Mouse (Mus musculus) kidney, embryonic 14.5 days (tissue): ENCODE measurements around the gene Rnf223. TPM values are rescaled to one million over a fixed set of nuclear protein-coding genes. Genes with fewer than 3 reads are reported as not detected.
A peak's percentile ranks its signal among the peaks of the same experiment; 100 is the strongest.

Experiments
- ATAC-seq: fragments of 200-750 bp; cut with Nextera tagmentation; 2 replicates; pipeline ENCODE4 v1.8.0; 2017; ENCODE audit warnings: moderate number of reproducible peaks, mild to moderate bottlenecking, moderate TSS enrichment, moderate library complexity; ENCODE audit not compliant: low FRiP score, low TSS enrichment
- H3K27ac ChIP-seq: fragments of 300-500 bp; sonication (generic); 2 replicates; pipeline ENCODE4 v1.5.1; 2014; ENCODE audit warnings: low read depth, mild to moderate bottlenecking, low read length, moderate library complexity, mixed read lengths
- H3K27me3 ChIP-seq: fragments of 300-500 bp; sonication (generic); 2 replicates; pipeline ENCODE4 v1.6.1; 2014; ENCODE audit warnings: mild to moderate bottlenecking, low read length; ENCODE audit not compliant: control insufficient read depth, insufficient read depth
- H3K36me3 ChIP-seq: fragments of 300-500 bp; sonication (generic); 2 replicates; pipeline ENCODE4 v1.6.1; 2014; ENCODE audit warnings: low read length, mixed read lengths; ENCODE audit not compliant: control insufficient read depth, insufficient read depth
- H3K4me1 ChIP-seq: fragments of 300-500 bp; sonication (generic); 2 replicates; pipeline ENCODE4 v1.6.1; 2014; ENCODE audit warnings: low read length, mixed read lengths; ENCODE audit not compliant: control insufficient read depth, insufficient read depth
- H3K4me2 ChIP-seq: fragments of 300-500 bp; sonication (generic); replicated peaks from 2 replicates; pipeline ENCODE4 v1.6.1; 2014; ENCODE audit warnings: low read depth, mild to moderate bottlenecking, low read length
- H3K4me3 ChIP-seq: fragments of 300-500 bp; sonication (generic); 2 replicates; pipeline ENCODE4 v1.5.1; 2014; ENCODE audit warnings: mild to moderate bottlenecking, low read length
- H3K9ac ChIP-seq: fragments of 300-500 bp; sonication (generic); 2 replicates; pipeline ENCODE4 v1.6.1; 2014; ENCODE audit warnings: low read depth, mild to moderate bottlenecking, low read length, moderate library complexity
- H3K9me3 ChIP-seq: fragments of 300-500 bp; sonication (generic); 2 replicates; pipeline ENCODE4 v1.6.1; 2016; ENCODE audit warnings: low read length; ENCODE audit not compliant: control insufficient read depth
- WGBS: fragments of 180-500 bp; shearing (Covaris S2); extraction: QIAGEN DNeasy Blood & Tissue Kit; methylation state at CpG from one replicate; pipeline ENCODE4 v1.1.7; 2014; 5-methylcytosine and 5-hydroxymethylcytosine counted together
- polyA plus RNA-seq: library from polyadenylated mRNA; unstranded; fragments of >200 nt; fragmentation: Nextera tagmentation; extraction: Ambion mirVana; gene quantifications from 2 replicates; pipeline ENCODE4 v1.2.1, GENCODE M21; 2014

Gene Rnf223
- polyA plus RNA-seq, 1 experiment from 2014 or later: 0.35 TPM

GRCm38 (mm10) chr4:156093758-156094157 is 36.6 kb upstream of the Rnf223 start:
- Histone ChIP-seq H3K27me3 (no peaks in the 10 kb centered on the region), H3K4me2 (no peak overlapping the region), H3K9ac (no peak overlapping the region), H3K4me1 (no peaks in the 10 kb centered on the region), H3K4me3 (no peak overlapping the region), H3K27ac (no peak overlapping the region), H3K9me3 (no peaks in the 10 kb centered on the region), H3K36me3 (no peaks in the 10 kb centered on the region)
- WGBS: 82% methylated on average over 5 of the region's 5 CpGs
- no peak for ATAC-seq

- Histone ChIP-seq H3K27ac (no peak overlapping the region), H3K27me3 (no peaks in the 10 kb centered on the region), H3K4me3 (no peak overlapping the region), H3K4me2 (no peak overlapping the region), H3K9me3 (no peaks in the 10 kb centered on the region), H3K36me3 (no peaks in the 10 kb centered on the region), H3K9ac (no peak overlapping the region), H3K4me1 (no peaks in the 10 kb centered on the region)
- no peak for ATAC-seq
- 93% methylated on average over 1 of the region's 1 CpGs for WGBS
These were observed 34.1 kb upstream of the Rnf223 start for GRCm38 (mm10) chr4:156096191-156096590.

GRCm38 (mm10) chr4:156097770-156098366 is 32.4 kb upstream of the Rnf223 start:
- no peaks in the 10 kb centered on the region for H3K9me3 ChIP-seq
- WGBS: 57% methylated on average over 9 of the region's 9 CpGs
- ATAC-seq: no peak

DNA sequence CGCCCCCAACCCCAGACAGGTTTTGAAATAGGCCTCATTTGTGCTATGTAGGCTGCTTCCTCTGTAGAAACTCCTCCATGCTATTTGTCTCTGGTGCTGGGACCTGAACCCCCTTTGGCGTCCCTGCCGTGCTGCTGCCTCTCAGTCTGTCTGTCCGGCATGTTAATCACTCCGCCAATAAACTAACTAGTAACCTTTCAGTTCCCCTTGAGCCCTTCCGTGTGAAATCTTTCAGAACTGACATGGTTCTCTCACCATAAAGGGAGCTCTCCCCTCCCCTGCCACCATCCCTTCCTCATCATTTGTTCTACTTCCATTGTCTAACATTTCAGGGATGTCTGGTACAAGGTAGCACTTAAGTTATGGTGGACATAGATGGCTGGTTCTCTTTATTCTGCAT is 30.9 kb upstream of the Rnf223 start:
- WGBS: 61% methylated on average over 6 of the region's 6 CpGs
- ATAC-seq: no peak

More at GRCm38 (mm10) chr4:156097770-156098366, 32.4 kb upstream of the Rnf223 start:
- Histone ChIP-seq H3K4me3 (no peak overlapping the region), H3K9ac (no peak overlapping the region), H3K27ac (no peak overlapping the region), H3K27me3 (no peaks in the 10 kb centered on the region), H3K4me2 (no peak overlapping the region), H3K4me1 (no peaks in the 10 kb centered on the region), H3K36me3 (no peaks in the 10 kb centered on the region)

GRCm38 (mm10) chr4:156100501-156100900 is 29.8 kb upstream of the Rnf223 start:
- H3K4me2 ChIP-seq: no peak overlapping the region
- 91% methylated on average over 5 of the region's 5 CpGs for WGBS
- no peaks in the 10 kb centered on the region for H3K36me3 ChIP-seq
- H3K4me1 ChIP-seq: no peaks in the 10 kb centered on the region
- H3K9ac ChIP-seq: no peak overlapping the region
- no peak for ATAC-seq
- H3K4me3 ChIP-seq: no peak overlapping the region
- H3K9me3 ChIP-seq: no peaks in the 10 kb centered on the region
- no peaks in the 10 kb centered on the region for H3K27me3 ChIP-seq
- H3K27ac ChIP-seq: no peak overlapping the region

More for the DNA sequence above, 30.9 kb upstream of the Rnf223 start:
- Histone ChIP-seq H3K9me3 (no peaks in the 10 kb centered on the region), H3K4me2 (no peak overlapping the region), H3K4me3 (no peak overlapping the region), H3K4me1 (no peaks in the 10 kb centered on the region), H3K27me3 (no peaks in the 10 kb centered on the region), H3K36me3 (no peaks in the 10 kb centered on the region), H3K27ac (no peak overlapping the region), H3K9ac (no peak overlapping the region)

- Histone ChIP-seq H3K36me3 (no peaks in the 10 kb centered on the region), H3K9ac (no peak overlapping the region), H3K4me1 (no peaks in the 10 kb centered on the region), H3K4me3 (no peak overlapping the region), H3K9me3 (no peaks in the 10 kb centered on the region), H3K4me2 (no peak overlapping the region), H3K27ac (no peak overlapping the region), H3K27me3 (no peaks in the 10 kb centered on the region)
- no peak for ATAC-seq
- 42% methylated on average over 3 of the region's 3 CpGs for WGBS
These were observed 28.8 kb upstream of the Rnf223 start for GRCm38 (mm10) chr4:156101481-156101903.

DNA sequence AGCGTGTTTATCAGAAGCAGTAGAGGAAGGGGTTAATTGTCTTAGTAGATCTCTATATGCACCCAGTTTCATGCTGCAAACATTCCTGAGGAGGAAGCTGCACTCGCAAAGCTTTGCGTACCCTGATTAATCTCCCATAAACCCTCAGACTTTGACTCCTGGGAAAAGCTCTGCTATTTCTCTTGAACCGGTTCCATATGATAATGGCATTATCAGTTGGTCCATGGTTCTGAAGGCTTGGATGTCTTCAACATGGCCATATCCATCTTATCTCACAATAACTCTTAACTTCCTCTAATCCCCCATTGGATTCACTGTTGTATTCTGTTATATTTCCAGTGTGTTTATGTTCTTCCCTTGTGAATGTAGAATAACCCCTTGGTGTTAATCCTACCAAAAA is 27.0 kb upstream of the Rnf223 start:
- Histone ChIP-seq H3K27me3 (no peaks in the 10 kb centered on the region), H3K9me3 (no peaks in the 10 kb centered on the region), H3K4me2 (no peak overlapping the region), H3K27ac (no peak overlapping the region), H3K36me3 (no peaks in the 10 kb centered on the region), H3K4me3 (no peak overlapping the region), H3K4me1 (no peaks in the 10 kb centered on the region), H3K9ac (no peak overlapping the region)
- 79% methylated on average over 4 of the region's 4 CpGs for WGBS
- no peak for ATAC-seq

DNA sequence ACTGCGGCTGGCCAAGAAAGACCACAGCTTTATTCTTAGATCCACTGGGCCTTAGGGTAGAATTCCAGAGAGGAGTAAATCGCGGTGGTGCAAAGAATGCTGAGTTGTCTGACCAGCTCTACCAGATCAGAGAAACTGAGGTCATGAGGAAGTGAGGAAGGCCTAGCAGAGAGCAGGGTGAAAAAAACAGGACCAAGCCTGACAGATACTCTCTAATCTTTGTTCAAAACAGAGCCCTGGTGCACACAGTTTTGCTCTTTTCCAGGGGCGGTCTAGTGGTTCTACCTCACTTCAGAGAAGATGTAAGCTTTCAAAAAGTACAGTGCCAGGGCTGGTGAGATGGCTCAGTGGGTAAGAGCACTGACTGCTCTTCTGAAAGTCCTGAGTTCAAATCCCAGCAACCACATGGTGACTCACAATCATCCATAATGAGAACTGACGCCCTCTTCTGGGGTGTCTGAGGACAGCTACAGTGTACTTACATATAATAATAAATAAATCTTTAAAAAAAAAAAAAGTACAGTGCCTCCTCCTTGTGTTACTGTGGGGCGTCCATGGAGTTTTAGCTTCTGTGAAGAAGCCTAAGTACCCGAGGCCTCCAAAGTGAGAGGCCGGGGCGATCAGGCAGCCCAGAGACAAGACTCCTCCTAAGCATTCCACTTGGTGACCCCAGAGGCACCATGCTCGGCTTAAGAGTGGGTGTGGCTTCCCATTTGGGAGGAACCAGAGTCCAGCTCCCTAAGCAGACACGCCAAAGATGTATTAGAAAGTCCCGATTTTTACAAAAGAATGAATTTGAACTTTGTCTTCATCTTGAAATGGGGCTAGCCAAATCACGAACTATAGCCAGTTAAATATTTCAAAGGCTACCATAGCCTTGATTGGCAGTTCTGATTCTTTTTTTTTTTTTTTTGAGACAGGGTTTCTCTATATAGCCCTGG is 21.4 kb upstream of the Rnf223 start:
- ATAC-seq: peak; percentile 65
- no peaks in the 10 kb centered on the region for H3K9me3 ChIP-seq
- H3K36me3 ChIP-seq: no peaks in the 10 kb centered on the region
- WGBS: 27% methylated on average over 13 of the region's 13 CpGs
- H3K27me3 ChIP-seq: no peaks in the 10 kb centered on the region
- H3K9ac ChIP-seq: peak overlapping the region; percentile 62
- H3K4me3 ChIP-seq: peak overlapping the region; percentile 82
- peaks cover 8% of the 10 kb centered on the region; the same call in 1 of the 2 replicates for H3K4me1 ChIP-seq
- peak overlapping the region; percentile 54 for H3K4me2 ChIP-seq
- peak overlapping the region; percentile 84 for H3K27ac ChIP-seq
